Mouse (Mus musculus): ENCODE data around the gene Saysd1. TPM values are rescaled to one million over a fixed set of nuclear protein-coding genes. Genes with fewer than 3 reads are reported as not detected.
A peak's percentile ranks its signal among the peaks of the same experiment; 100 is the strongest.

Gene Saysd1
- total and polyA plus RNA-seq, 3 experiments = 2.6 to 5.0 (median 2.8) TPM

GRCm38 (mm10) chr14:20067293-20068074 is 70.8 kb downstream of the Saysd1 start:
- 40% methylated on average over 18 of the region's 18 CpGs for WGBS

DNA sequence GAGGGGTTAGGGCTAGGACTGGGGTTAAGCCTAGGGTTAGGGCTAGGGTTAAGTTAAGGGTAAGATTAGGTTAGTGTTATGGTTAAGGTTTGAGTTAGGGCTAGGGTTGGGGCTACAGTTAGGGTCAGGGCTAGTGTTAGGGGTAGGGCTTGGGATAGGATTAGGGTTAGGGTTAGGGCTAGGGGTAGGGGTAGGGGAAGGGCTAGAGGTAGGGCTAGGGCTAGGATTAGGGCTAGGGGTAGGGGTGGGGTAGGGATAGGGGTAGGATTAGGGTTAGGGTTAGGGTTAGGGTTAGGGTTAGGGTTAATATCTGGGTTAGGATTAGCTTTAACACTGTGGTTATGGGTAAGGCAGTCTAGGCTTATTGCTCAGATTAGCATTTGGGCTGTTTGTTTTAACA is 73.6 kb downstream of the Saysd1 start:
- Histone ChIP-seq H3K4me1 (ENCODE audit: control insufficient read depth, insufficient read depth, low read length) (no peaks in the 10 kb centered on the region), H3K36me3 (ENCODE audit: control insufficient read depth, insufficient read depth, low read length) (no peaks in the 10 kb centered on the region), H3K9ac (ENCODE audit: low read depth, low read length) (no peak overlapping the region), H3K4me3 (no peak overlapping the region), H3K27ac (no peak overlapping the region), H3K79me2 (replicated peaks; ENCODE audit: control insufficient read depth, insufficient read depth, low read length) (no peaks in the 10 kb centered on the region), H3K27me3 (ENCODE audit: control insufficient read depth, insufficient read depth, low read length) (no peaks in the 10 kb centered on the region)
- no peak for DNase-seq
- no peak for TF ChIP-seq POLR2A (IDR thresholded peaks at IDR 0.05; ENCODE audit: insufficient read depth, low read depth, low read length)
- no peak for TF ChIP-seq CTCF (IDR thresholded peaks at IDR 0.05)
- no peak for TF ChIP-seq EP300 (IDR thresholded peaks at IDR 0.05; ENCODE audit: insufficient read depth, low read depth, low read length)
- intact Hi-C loops (cut with DNase I) = no loop called here

More at GRCm38 (mm10) chr14:20067293-20068074, 70.8 kb downstream of the Saysd1 start:
- no peak overlapping the region for H3K4me3 ChIP-seq
- no peak overlapping the region for H3K27ac ChIP-seq
- intact Hi-C loops (cut with DNase I) = loop anchor here (1.0 to 2.0 kb wide), 4 partner anchors 89 to 363 kb away; no protein-coding TSS in a partner anchor
- H3K27me3 ChIP-seq (ENCODE audit: control insufficient read depth, insufficient read depth, low read length) = no peaks in the 10 kb centered on the region
- no peaks in the 10 kb centered on the region for H3K4me1 ChIP-seq (ENCODE audit: control insufficient read depth, insufficient read depth, low read length)
- TF ChIP-seq EP300 (IDR thresholded peaks at IDR 0.05; ENCODE audit: insufficient read depth, low read depth, low read length) (no peak), CTCF (IDR thresholded peaks at IDR 0.05) (peak; percentile 94)
- peak; percentile 52 to 60 for DNase-seq
- no peaks in the 10 kb centered on the region for H3K79me2 ChIP-seq (replicated peaks; ENCODE audit: control insufficient read depth, insufficient read depth, low read length)
- no peaks in the 10 kb centered on the region for H3K36me3 ChIP-seq (ENCODE audit: control insufficient read depth, insufficient read depth, low read length)
- H3K9ac ChIP-seq (ENCODE audit: low read depth, low read length) = no peak overlapping the region

DNA sequence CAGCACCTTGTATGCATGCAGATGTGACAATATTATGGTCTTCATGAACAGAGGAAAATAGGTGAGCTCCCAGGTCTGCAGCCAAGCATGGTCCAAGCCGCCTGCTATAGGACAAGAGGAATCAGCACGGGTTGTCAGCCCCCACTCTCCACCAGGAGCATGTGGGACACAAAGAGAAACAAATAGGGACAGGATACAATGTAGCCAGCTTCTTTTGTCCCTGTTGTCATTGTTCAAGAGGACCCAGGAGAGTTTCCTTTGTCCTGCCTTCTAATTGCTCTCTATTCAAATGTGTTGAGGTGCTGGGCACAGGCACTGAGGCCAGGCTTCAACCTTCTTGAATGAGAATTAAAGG is 89.9 kb downstream of the Saysd1 start:
- no peaks in the 10 kb centered on the region for H3K36me3 ChIP-seq (ENCODE audit: control insufficient read depth, insufficient read depth, low read length)
- no peak for TF ChIP-seq EP300 (IDR thresholded peaks at IDR 0.05; ENCODE audit: insufficient read depth, low read depth, low read length)
- no peak for TF ChIP-seq POLR2A (IDR thresholded peaks at IDR 0.05; ENCODE audit: insufficient read depth, low read depth, low read length)
- no peak for TF ChIP-seq CTCF (IDR thresholded peaks at IDR 0.05)
- DNase-seq = no peak
- no peak overlapping the region for H3K9ac ChIP-seq (ENCODE audit: low read depth, low read length)
- WGBS = 53% methylated on average over 2 of the region's 2 CpGs
- H3K27me3 ChIP-seq (ENCODE audit: control insufficient read depth, insufficient read depth, low read length) = no peaks in the 10 kb centered on the region
- no peak overlapping the region for H3K27ac ChIP-seq
- H3K4me1 ChIP-seq (ENCODE audit: control insufficient read depth, insufficient read depth, low read length) = no peaks in the 10 kb centered on the region
- intact Hi-C loops (cut with DNase I) = no loop called here
- H3K79me2 ChIP-seq (replicated peaks; ENCODE audit: control insufficient read depth, insufficient read depth, low read length) = no peaks in the 10 kb centered on the region
- H3K4me3 ChIP-seq = no peak overlapping the region

GRCm38 (mm10) chr14:20047814-20048480 is 90.4 kb downstream of the Saysd1 start:
- H3K4me1 ChIP-seq (ENCODE audit: control insufficient read depth, insufficient read depth, low read length) = no peaks in the 10 kb centered on the region
- no peaks in the 10 kb centered on the region for H3K27me3 ChIP-seq (ENCODE audit: control insufficient read depth, insufficient read depth, low read length)
- no peaks in the 10 kb centered on the region for H3K36me3 ChIP-seq (ENCODE audit: control insufficient read depth, insufficient read depth, low read length)
- H3K79me2 ChIP-seq (replicated peaks; ENCODE audit: control insufficient read depth, insufficient read depth, low read length) = no peaks in the 10 kb centered on the region
- no peak overlapping the region for H3K9ac ChIP-seq (ENCODE audit: low read depth, low read length)
- no peak for DNase-seq
- intact Hi-C loops (cut with DNase I) = no loop called here
- TF ChIP-seq EP300 (IDR thresholded peaks at IDR 0.05; ENCODE audit: insufficient read depth, low read depth, low read length) = no peak
- no peak for TF ChIP-seq CTCF (IDR thresholded peaks at IDR 0.05)
- no peak for TF ChIP-seq POLR2A (IDR thresholded peaks at IDR 0.05; ENCODE audit: insufficient read depth, low read depth, low read length)
- 71% methylated on average over 3 of the region's 3 CpGs for WGBS
- H3K4me3 ChIP-seq = no peak overlapping the region
- no peak overlapping the region for H3K27ac ChIP-seq

- intact Hi-C loops (cut with DNase I) = no loop called here
- WGBS = 61% methylated on average over 2 of the region's 2 CpGs
Observed at GRCm38 (mm10) chr14:20047291-20047690, 91.0 kb downstream of the Saysd1 start.

DNA sequence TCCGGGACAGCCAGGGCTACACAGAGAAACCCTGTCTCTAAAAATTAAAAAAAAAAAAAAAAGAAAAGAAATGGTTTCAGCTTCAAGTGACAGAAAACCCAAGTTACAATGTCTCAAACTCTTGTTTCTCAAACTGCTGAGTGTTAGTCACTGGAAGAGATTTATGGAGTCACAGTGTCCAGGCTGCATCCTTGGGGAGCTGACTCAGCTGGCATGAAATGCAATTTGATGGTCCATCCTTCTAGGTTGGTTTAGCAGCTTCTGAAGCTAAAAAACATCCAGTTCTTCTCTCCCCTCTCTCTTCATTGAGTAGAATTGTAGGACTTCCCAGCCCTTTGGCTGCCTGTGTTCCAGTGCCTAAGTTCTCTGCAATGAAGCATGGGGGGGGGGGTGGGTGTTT is 94.3 kb downstream of the Saysd1 start:
- TF ChIP-seq POLR2A (IDR thresholded peaks at IDR 0.05; ENCODE audit: insufficient read depth, low read depth, low read length) (no peak), CTCF (IDR thresholded peaks at IDR 0.05) (no peak), EP300 (IDR thresholded peaks at IDR 0.05; ENCODE audit: insufficient read depth, low read depth, low read length) (no peak)
- Histone ChIP-seq H3K79me2 (replicated peaks; ENCODE audit: control insufficient read depth, insufficient read depth, low read length) (no peaks in the 10 kb centered on the region), H3K4me3 (no peak overlapping the region), H3K4me1 (ENCODE audit: control insufficient read depth, insufficient read depth, low read length) (no peaks in the 10 kb centered on the region), H3K27me3 (ENCODE audit: control insufficient read depth, insufficient read depth, low read length) (no peaks in the 10 kb centered on the region), H3K36me3 (ENCODE audit: control insufficient read depth, insufficient read depth, low read length) (no peaks in the 10 kb centered on the region), H3K9ac (ENCODE audit: low read depth, low read length) (no peak overlapping the region), H3K27ac (no peak overlapping the region)
- intact Hi-C loops (cut with DNase I) = no loop called here
- WGBS = 95% methylated on average over 1 of the region's 1 CpGs
- DNase-seq = no peak

More at GRCm38 (mm10) chr14:20047291-20047690, 91.0 kb downstream of the Saysd1 start:
- Histone ChIP-seq H3K9ac (ENCODE audit: low read depth, low read length) (no peak overlapping the region), H3K27me3 (ENCODE audit: control insufficient read depth, insufficient read depth, low read length) (no peaks in the 10 kb centered on the region), H3K27ac (no peak overlapping the region), H3K79me2 (replicated peaks; ENCODE audit: control insufficient read depth, insufficient read depth, low read length) (no peaks in the 10 kb centered on the region), H3K4me3 (no peak overlapping the region), H3K4me1 (ENCODE audit: control insufficient read depth, insufficient read depth, low read length) (no peaks in the 10 kb centered on the region), H3K36me3 (ENCODE audit: control insufficient read depth, insufficient read depth, low read length) (no peaks in the 10 kb centered on the region)
- no peak for DNase-seq
- TF ChIP-seq EP300 (IDR thresholded peaks at IDR 0.05; ENCODE audit: insufficient read depth, low read depth, low read length) (no peak), POLR2A (IDR thresholded peaks at IDR 0.05; ENCODE audit: insufficient read depth, low read depth, low read length) (no peak), CTCF (IDR thresholded peaks at IDR 0.05) (no peak)
